ENCODE assay signal across 20 mouse cellular contexts in genomic region chr13:113368931-113369579, GRCm38 (mm10).
DNase-seq lines count a peak whose midpoint lies in the region; ATAC-seq and TF ChIP-seq lines count a peak whose summit lies in the region.
"Had no signal": no experiment of that assay in that cellular context is flagged by ENCODE, and none has a peak within 500 bp of the region (broad histone marks: within the 10 kb centered on the region; RNA-seq: fewer than 3 reads in every experiment).

No protein-coding gene starts in this region.

- no peaks in the 10 kb centered on the region for H3K36me3 ChIP-seq in kidney, postnatal 0 days (ENCODE audit: insufficient read depth, low read length)
- H3K36me3 ChIP-seq: G1E; hindbrain, embryonic 15.5 days; lung, embryonic 15.5 days had no signal

- no peaks in the 10 kb centered on the region for H3K27me3 ChIP-seq in kidney, postnatal 0 days (ENCODE audit: insufficient read depth, low read length)
- H3K27me3 ChIP-seq: hindbrain, embryonic 15.5 days; lung, embryonic 15.5 days had no signal

- WGBS in kidney, postnatal 0 days: 48% methylated on average over 13 of the region's 13 CpGs

- TF ChIP-seq CTCF in kidney, postnatal 0 days (IDR thresholded peaks at IDR 0.05; ENCODE audit: low read depth): peak; percentile 35; the same call in 1 of the 2 replicates

- no peak overlapping the region for H3K9ac ChIP-seq in kidney, postnatal 0 days (ENCODE audit: low read depth, low read length)
- H3K9ac ChIP-seq: hindbrain, embryonic 15.5 days; lung, embryonic 15.5 days had no signal

- DNase-seq in heart, adult 11 months: peak; percentile 85
- no peak for DNase-seq in heart, postnatal 14 days
- DNase-seq in retina, postnatal 1 day: peak; percentile 29
- DNase-seq in retina, embryonic 14.5 days (ENCODE audit: low spot score): no peak
- no peak for DNase-seq in kidney, postnatal 0 days (ENCODE audit: low spot score)
- DNase-seq in B cell, adult 2 months: no peak
- DNase-seq in thymus, postnatal 0 days (ENCODE audit: low spot score): no peak
- DNase-seq in c-Kit-positive CD71-positive TER-119-positive erythroid progenitor cells, embryonic 14.5 days (ENCODE audit: low spot score): no peak
- DNase-seq: adrenal gland, adult 8-10 months; cerebellum, adult 18-20 months; embryo, embryonic 11 days; gastrocnemius, adult 2 months; heart, postnatal 10 days; right cerebral cortex, postnatal 14 days had no signal

- no peak overlapping the region for H3K4me3 ChIP-seq in kidney, postnatal 0 days (replicated peaks; ENCODE audit: low read depth, low read length)
- H3K4me3 ChIP-seq: gastrocnemius, adult 2 months; hindbrain, embryonic 15.5 days; layer of hippocampus, adult 2 months; lung, embryonic 15.5 days; myocyte had no signal

- H3K27ac ChIP-seq in kidney, postnatal 0 days: peak overlapping the region; percentile 15; the same call in 1 of the 2 replicates
- H3K27ac ChIP-seq: gastrocnemius, adult 2 months; hindbrain, embryonic 15.5 days; layer of hippocampus, adult 2 months; lung, embryonic 15.5 days had no signal

- intact Hi-C loops in heart, postnatal 14 days (cut with DNase I): no loop called here

- H3K9me3 ChIP-seq in kidney, postnatal 0 days (replicated peaks; ENCODE audit: low read length): no peaks in the 10 kb centered on the region
- H3K9me3 ChIP-seq: G1E; hindbrain, embryonic 15.5 days; lung, embryonic 15.5 days had no signal

- peak; percentile 92 for ATAC-seq in kidney, postnatal 0 days (replicated peaks; ENCODE audit: low FRiP score, low read depth)
- ATAC-seq: forebrain, embryonic 16.5 days had no signal

- H3K4me1 ChIP-seq in kidney, postnatal 0 days (replicated peaks; ENCODE audit: insufficient read depth, low read length): peaks cover 8% of the 10 kb centered on the region; the same call in 1 of the 2 replicates
- H3K4me1 ChIP-seq: hindbrain, embryonic 15.5 days; lung, embryonic 15.5 days had no signal

- H3K4me2 ChIP-seq in kidney, postnatal 0 days (ENCODE audit: low read length): peak overlapping the region; percentile 25; the same call in 1 of the 2 replicates
- H3K4me2 ChIP-seq: hindbrain, embryonic 15.5 days; lung, embryonic 15.5 days had no signal

Comparison
In these comparisons a context has a peak if more than half of its experiments do, and no peak if none do; other contexts are left out.
1. DNase-seq: peak in heart, adult 11 months (single experiment) and retina, postnatal 1 day (single experiment); none in heart, postnatal 14 days (0 of 2), retina, embryonic 14.5 days (single experiment), kidney, postnatal 0 days (single experiment), B cell, adult 2 months (0 of 2), thymus, postnatal 0 days (single experiment) and c-Kit-positive CD71-positive TER-119-positive erythroid progenitor cells, embryonic 14.5 days (single experiment).